Mouse (Mus musculus): ENCODE results near the gene Fcer1g. TPM values are rescaled to one million over a fixed set of nuclear protein-coding genes. Genes with fewer than 3 reads are reported as not detected.

Gene Fcer1g
- polyA plus RNA-seq (2016; fragmentation: Nextera tagmentation; extraction: Ambion mirVana): 6.4 and 10.7 TPM in 2 replicates

DNA sequence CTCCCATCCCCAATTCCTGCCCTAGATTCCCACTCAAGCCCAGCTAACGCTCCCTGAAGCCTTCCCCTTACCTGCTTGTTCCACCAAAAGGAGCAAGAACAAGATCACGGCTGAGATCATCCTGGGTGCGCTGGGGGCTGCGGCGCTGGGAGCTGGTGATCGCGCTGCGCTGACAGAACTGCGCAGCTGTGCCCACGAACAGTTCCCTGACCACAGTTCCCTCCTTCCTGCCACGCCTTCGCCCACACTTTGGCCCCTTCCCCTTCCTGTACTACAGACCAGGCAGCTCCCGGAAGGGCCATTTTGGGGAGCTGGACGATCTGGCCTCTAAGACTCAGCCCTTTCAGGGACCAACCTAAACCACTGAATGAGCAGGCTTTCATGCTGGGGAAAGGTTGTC lies at the start of gene Fcer1g:
Fcer1g (minus strand) TSS at position 240 of the 400 bp plus-strand sequence.
- H3K9me3 ChIP-seq (replicated peaks): no peaks in the 10 kb centered on the region
- H3K36me3 ChIP-seq: peaks cover 60% of the 10 kb centered on the region
- no peak for DNase-seq (ENCODE audit: low spot score)
- 95% methylated on average over 14 of the region's 14 CpGs for WGBS
- no peaks in the 10 kb centered on the region for H3K27me3 ChIP-seq (ENCODE audit: low read depth, poor library complexity, severe bottlenecking)
- peaks cover 29% of the 10 kb centered on the region for H3K4me1 ChIP-seq
- no peak within 1 kb of the TSS for H3K27ac ChIP-seq
- no peak within 1 kb of the TSS for H3K4me3 ChIP-seq

DNA sequence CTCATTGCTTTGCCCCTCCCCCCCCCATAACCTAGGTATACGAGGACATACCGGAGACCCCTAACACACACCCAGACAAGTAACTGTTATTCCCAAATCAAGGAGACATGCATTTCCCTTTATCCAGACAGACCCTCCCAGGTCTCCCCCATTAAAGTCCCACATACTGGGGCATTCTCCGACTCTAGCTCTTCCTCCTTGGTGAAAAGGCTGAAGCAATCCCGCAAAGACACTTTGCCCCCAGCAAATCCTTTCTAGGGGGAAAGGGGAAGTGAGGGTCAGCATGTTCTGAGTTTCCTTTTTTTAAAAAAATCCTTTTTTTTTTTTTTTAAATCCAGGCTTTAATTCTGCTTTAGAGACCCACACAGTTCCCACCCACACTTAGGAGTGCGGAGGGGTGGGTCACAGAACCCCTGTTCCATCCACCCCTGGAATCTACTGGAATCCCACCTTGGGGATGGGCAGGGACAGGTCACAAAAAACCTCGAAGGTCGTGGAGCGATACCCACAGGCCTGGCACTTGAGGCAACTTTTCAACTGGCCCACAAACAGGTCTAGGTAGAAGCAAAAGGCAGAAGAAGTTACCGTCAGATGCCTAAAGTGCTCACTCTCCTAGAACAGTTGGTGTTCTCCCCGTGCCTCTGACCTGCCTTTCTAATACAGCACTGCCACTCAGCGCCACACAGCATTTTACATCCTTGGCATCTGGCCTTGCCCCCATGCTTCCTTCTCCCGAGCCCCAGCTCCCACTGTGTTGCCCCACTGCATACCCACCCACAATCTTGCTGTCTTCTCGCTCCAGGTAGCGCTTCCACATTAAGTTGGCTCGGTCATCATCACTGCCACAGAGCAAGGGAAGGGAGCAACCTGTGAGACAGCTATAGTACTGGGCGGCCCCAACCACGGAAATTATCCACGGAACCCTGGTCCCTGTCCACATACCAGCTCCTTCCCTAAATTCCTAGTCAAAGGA lies 49.3 kb upstream of the Fcer1g start:
- Histone ChIP-seq H3K27me3 (ENCODE audit: low read depth, poor library complexity, severe bottlenecking) (no peaks in the 10 kb centered on the region), H3K4me3 (no peak overlapping the region), H3K36me3 (peaks cover 55% of the 10 kb centered on the region), H3K4me1 (peaks cover 49% of the 10 kb centered on the region), H3K27ac (no peak overlapping the region), H3K9me3 (replicated peaks) (no peaks in the 10 kb centered on the region)
- 94% methylated on average over 18 of the region's 18 CpGs for WGBS
- DNase-seq (ENCODE audit: low spot score): no peak

DNA sequence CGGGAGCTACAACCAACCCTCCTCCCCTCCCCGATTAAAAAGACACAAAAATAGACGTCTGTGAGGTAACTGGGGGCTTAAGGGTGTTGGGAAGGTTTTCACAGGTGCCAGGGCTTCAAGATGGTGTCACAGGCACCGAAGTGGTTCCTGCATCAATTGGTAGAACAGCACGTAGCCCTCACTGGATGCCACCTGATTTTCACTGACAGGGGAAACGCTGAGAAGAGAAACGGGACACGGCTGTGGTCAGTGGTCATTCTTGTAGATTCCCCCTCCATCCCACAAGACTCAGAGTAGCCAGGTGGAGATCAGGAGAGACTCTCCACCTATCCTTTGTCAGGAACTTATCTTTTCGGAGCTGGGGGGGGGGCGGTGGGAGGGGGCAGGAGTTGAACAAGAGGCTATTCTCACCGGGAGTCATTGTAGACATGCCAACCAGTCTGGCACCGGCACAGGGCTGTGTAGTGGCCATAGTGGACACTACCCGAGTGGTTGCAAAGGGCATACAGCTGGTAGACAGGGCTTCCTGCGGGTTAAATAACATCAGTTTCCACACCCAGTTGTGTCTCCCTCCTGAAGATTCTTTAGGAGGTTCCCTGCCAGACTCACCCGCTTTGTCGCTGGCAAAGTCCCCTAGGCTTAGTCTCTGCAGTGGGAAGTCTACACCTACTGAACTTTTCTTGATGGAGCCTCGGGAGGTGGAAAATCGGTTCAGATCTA lies 48.1 kb upstream of the Fcer1g start:
- 81% methylated on average over 18 of the region's 18 CpGs for WGBS
- Histone ChIP-seq H3K4me1 (peaks cover 40% of the 10 kb centered on the region), H3K9me3 (replicated peaks) (no peaks in the 10 kb centered on the region), H3K36me3 (peaks cover 67% of the 10 kb centered on the region), H3K4me3 (peak overlapping the region; percentile 73), H3K27me3 (ENCODE audit: low read depth, poor library complexity, severe bottlenecking) (no peaks in the 10 kb centered on the region), H3K27ac (peak overlapping the region; percentile 84; the same call in 1 of the 2 replicates)
- DNase-seq (ENCODE audit: low spot score): peak; percentile 28

DNA sequence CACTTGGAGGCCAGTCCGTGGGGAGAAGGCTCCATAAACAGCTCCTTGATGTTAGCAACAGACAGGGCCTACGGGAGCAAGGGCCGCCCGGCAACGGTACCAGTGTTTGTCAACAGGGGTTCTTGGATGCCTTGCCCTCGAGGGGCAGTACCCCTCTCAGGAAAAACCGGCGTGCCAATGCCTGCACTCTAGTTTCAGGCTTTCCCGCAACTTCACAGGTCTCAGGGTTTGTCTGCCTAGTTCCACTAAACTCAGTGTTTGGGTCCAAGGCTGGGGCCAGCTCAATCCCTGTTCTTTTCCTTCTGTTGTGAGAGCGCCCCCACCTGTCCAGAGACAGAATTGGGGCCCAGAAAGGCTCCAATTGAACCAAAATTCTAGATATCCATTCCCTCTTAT lies 47.4 kb upstream of the Fcer1g start:
- under 1% methylated on average over 10 of the region's 10 CpGs for WGBS
- H3K9me3 ChIP-seq (replicated peaks): no peaks in the 10 kb centered on the region
- peaks cover 71% of the 10 kb centered on the region for H3K36me3 ChIP-seq
- H3K4me1 ChIP-seq: peaks cover 33% of the 10 kb centered on the region
- no peak for DNase-seq (ENCODE audit: low spot score)
- peak overlapping the region; percentile 73 for H3K4me3 ChIP-seq
- peak overlapping the region; percentile 84 for H3K27ac ChIP-seq
- no peaks in the 10 kb centered on the region for H3K27me3 ChIP-seq (ENCODE audit: low read depth, poor library complexity, severe bottlenecking)

DNA sequence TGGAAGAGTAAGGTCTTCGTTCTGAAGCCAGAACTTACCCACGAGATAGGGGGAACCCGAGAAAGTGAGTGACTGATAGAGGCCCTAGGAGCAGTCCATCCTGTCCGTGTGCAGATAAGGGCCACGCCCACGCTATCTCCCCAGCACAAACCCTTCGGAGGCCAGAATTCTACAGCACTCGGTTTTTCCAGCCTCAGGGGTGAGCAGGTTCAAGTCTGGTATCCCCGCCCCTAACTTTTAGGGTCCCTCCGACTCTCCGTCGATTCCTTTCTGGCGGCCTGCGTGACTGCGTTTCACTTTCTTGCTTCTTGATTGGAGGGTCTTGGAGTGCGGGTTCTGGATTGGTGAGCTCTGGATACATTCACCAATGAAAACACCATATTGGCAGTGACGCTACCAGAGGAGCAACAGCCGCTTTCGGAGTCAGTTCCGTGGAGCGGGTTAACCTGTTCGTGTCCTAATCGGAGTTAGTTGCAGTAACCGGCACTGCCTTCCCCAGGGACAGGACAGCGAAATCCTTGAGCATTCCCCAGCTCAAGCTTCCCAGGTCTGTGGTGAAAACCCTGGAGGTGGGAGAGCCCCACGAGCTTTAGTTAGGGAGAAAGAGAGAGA lies 46.9 kb upstream of the Fcer1g start, which contains the start of gene Ppox:
Ppox (minus strand) TSS at position 271 of the 612 bp plus-strand sequence.
- WGBS: under 1% methylated on average over 26 of the region's 26 CpGs
- H3K4me3 ChIP-seq: peak within 1 kb of the TSS; percentile 73
- peak; percentile 86 for DNase-seq (ENCODE audit: low spot score)
- H3K27me3 ChIP-seq (ENCODE audit: low read depth, poor library complexity, severe bottlenecking): no peaks in the 10 kb centered on the region
- H3K9me3 ChIP-seq (replicated peaks): no peaks in the 10 kb centered on the region
- peaks cover 29% of the 10 kb centered on the region for H3K4me1 ChIP-seq
- H3K36me3 ChIP-seq: peaks cover 71% of the 10 kb centered on the region
- H3K27ac ChIP-seq: peak within 1 kb of the TSS; percentile 84

DNA sequence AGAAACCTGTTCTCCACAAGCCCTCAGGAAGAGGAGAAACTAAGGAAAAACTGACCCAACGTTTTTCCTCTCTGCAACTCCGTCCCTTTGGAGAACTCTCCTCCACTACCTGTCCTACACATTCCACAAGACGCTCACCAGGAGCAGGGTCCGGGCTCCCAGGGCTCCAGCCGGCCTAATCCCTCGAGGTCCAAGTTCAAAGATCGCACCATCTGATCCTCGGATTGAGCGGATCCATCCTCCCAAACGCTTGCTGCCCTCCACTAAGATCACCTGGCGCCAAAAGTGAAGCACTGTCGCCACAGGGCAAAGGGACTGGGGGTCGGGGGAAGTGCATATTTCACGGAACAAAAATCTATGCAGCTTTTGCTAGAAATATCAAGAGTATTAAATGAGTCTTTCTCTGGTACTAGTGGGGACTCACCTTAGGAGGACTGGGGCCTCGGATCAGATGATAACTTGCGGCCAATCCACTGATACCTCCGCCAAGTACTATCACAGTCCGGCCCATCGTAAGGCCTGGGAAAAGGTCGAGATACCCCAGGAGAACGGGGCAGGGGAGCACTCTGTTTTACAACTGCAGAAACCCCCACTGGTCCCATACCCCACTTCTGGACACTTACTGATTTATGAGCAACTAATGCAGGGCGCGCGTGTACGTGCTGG lies 46.2 kb upstream of the Fcer1g start:
- peaks cover 71% of the 10 kb centered on the region for H3K36me3 ChIP-seq
- peak overlapping the region; percentile 84 for H3K27ac ChIP-seq
- H3K4me1 ChIP-seq: peaks cover 25% of the 10 kb centered on the region
- H3K9me3 ChIP-seq (replicated peaks): no peaks in the 10 kb centered on the region
- H3K4me3 ChIP-seq: peak overlapping the region; percentile 73
- peak; percentile 37 for DNase-seq (ENCODE audit: low spot score)
- no peaks in the 10 kb centered on the region for H3K27me3 ChIP-seq (ENCODE audit: low read depth, poor library complexity, severe bottlenecking)
- WGBS: under 1% methylated on average over 25 of the region's 25 CpGs

DNA sequence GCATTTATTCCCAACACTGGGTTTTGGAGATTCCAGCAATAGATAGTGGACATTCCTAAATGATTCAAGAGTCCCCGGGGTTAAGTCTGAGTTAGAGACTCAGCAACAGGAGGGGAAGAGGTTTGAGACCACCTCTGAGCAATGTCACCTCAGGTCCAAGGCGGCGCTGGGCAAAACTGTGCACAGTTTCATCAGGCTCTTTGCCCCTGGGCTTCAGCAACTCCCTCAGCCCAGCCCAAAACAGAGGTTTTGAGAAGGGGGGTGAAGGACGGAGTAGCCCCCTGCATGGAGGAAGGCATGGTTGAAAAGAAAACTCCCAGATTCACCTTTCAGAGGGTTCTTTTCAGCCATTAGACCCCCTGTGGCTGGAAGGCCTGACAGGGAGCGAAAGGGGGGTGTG lies 45.6 kb upstream of the Fcer1g start:
- peak overlapping the region; percentile 73 for H3K4me3 ChIP-seq
- peaks cover 23% of the 10 kb centered on the region for H3K4me1 ChIP-seq
- H3K27ac ChIP-seq: peak overlapping the region; percentile 84; the same call in 1 of the 2 replicates
- WGBS: 61% methylated on average over 5 of the region's 5 CpGs
- peak; percentile 23 for DNase-seq (ENCODE audit: low spot score)
- peaks cover 71% of the 10 kb centered on the region for H3K36me3 ChIP-seq
- no peaks in the 10 kb centered on the region for H3K9me3 ChIP-seq (replicated peaks)
- H3K27me3 ChIP-seq (ENCODE audit: low read depth, poor library complexity, severe bottlenecking): no peaks in the 10 kb centered on the region

DNA sequence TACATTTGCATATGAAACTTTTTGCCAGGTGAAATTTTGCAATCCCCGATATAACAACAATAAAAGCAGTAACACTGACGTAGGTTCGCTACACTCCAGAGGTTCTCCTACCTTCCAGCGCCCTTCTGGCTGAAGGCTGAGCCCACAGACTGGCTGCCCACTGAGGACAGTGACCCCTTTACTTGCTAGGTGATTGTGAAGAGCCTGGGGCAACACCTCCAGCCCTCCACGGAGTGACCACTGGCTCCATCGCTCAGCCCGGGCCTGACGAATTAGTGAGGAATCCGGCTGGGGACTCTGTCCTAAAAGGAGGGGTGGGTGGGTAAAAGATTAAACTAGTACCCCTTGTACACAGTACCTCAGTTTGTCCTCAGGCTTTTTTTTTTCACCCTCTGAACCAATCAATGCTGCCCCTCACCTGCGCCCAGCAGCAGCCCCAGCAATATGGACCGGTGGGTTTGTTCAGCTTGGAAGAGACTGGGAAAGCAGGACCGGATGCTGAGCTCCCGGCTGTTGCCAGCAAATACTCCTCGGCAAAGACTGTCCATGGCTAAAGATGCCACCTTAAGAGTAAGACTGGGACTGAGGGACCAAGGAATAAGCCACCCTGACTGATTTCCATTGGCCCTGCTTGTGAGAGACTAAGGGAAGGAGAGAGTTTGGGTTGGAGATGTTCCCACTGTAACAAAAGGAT lies 45.0 kb upstream of the Fcer1g start:
- Histone ChIP-seq H3K4me3 (peak overlapping the region; percentile 73), H3K36me3 (peaks cover 71% of the 10 kb centered on the region), H3K4me1 (peaks cover 23% of the 10 kb centered on the region), H3K27me3 (ENCODE audit: low read depth, poor library complexity, severe bottlenecking) (no peaks in the 10 kb centered on the region), H3K27ac (no peak overlapping the region), H3K9me3 (replicated peaks) (no peaks in the 10 kb centered on the region)
- DNase-seq (ENCODE audit: low spot score): no peak
- 91% methylated on average over 14 of the region's 14 CpGs for WGBS

DNA sequence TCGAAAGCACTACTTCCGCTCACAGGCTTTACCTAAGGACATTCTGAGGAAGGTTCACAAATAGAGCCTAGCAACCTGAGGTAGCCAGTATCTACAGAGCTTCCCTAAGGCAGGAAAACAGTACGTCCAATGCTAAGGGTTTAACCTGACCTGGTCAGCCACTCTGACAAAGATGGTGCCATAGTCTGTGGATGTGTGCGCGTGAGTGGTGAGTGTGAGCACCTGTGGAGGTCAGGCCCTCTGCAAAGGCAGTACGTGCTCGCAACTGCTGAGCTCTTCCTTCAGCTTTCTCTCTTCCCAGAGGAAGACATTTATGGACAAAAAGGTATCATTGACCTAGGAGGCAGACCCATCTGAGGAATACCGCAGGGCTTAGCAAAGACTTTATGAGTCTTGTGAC lies 44.3 kb upstream of the Fcer1g start:
- 94% methylated on average over 8 of the region's 8 CpGs for WGBS
- H3K4me3 ChIP-seq: no peak overlapping the region
- H3K4me1 ChIP-seq: peaks cover 23% of the 10 kb centered on the region
- no peak for DNase-seq (ENCODE audit: low spot score)
- H3K36me3 ChIP-seq: peaks cover 71% of the 10 kb centered on the region
- no peaks in the 10 kb centered on the region for H3K9me3 ChIP-seq (replicated peaks)
- no peaks in the 10 kb centered on the region for H3K27me3 ChIP-seq (ENCODE audit: low read depth, poor library complexity, severe bottlenecking)
- no peak overlapping the region for H3K27ac ChIP-seq

DNA sequence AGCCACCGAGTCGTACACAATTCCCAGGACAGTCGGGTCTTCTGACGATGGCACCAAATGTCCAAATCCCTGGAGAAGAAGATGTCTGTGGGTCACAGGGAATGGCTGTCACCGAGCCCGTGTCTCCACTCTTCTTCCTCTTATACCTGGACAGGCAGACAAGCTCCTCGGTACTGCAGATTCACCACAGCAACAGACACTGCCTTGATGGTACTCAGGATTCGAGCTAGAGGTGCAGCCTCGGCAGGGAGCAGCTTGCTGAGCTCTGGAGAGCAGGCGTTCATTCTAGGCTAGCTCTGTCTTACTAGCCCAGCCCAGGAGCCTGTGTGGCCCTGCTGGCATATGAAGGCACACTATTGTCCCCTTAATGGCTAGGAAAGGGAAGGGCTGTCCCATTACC lies 43.6 kb upstream of the Fcer1g start:
- Histone ChIP-seq H3K4me3 (no peak overlapping the region), H3K9me3 (replicated peaks) (no peaks in the 10 kb centered on the region), H3K4me1 (peaks cover 23% of the 10 kb centered on the region), H3K27ac (no peak overlapping the region), H3K36me3 (peaks cover 71% of the 10 kb centered on the region), H3K27me3 (ENCODE audit: low read depth, poor library complexity, severe bottlenecking) (no peaks in the 10 kb centered on the region)
- DNase-seq (ENCODE audit: low spot score): no peak
- 86% methylated on average over 10 of the region's 10 CpGs for WGBS

DNA sequence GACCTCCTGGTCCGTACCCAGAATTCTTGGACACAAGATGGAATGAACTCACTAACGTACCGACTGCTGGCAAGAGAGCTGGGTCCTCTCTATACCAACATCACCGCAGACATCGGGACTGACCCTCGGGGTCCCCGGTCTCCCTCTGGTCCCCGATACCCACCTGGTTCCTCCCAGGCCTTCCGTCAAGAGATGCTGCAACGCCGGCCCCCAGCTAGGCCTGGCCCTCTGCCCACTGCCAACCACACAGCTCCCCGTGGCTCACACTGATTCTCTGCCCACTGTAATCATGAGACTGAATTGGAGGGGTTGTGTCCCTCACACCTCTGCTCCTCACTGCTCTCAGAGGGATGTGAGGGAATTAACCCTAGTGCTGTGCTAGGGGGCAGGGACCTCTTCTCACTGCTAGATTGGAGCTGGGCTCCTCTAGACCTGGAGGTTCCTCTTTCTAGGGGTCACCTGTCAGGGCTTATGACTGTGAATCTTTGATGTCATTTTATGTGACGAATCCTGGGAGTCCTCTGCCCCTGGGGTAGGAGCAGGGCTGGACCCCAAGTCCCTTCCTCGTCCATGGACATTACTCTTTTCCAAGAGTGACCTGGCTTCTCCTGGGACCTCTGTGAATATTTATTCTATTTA lies 42.1 kb upstream of the Fcer1g start:
- Histone ChIP-seq H3K4me1 (peaks cover 17% of the 10 kb centered on the region), H3K27me3 (ENCODE audit: low read depth, poor library complexity, severe bottlenecking) (no peaks in the 10 kb centered on the region), H3K27ac (no peak overlapping the region), H3K4me3 (no peak overlapping the region), H3K9me3 (replicated peaks) (no peaks in the 10 kb centered on the region), H3K36me3 (peaks cover 74% of the 10 kb centered on the region)
- DNase-seq (ENCODE audit: low spot score): no peak
- WGBS: 95% methylated on average over 14 of the region's 14 CpGs
